Mouse (Mus musculus) gastrocnemius, postnatal 4 days (tissue): Measurements from ENCODE around the gene Ganc. TPM values are rescaled to one million over a fixed set of nuclear protein-coding genes. Genes with fewer than 3 reads are reported as not detected.

Source experiments
- DNase-seq, 2 experiments: peaks; one replicate each; pipeline ENCODE4 v3.0.0; 2021 to 2022; ENCODE audit warnings: low spot score in 2 of 2, mixed read lengths in 2 of 2
- total RNA-seq, 2 experiments: library from RNA; stranded (reverse); gene quantifications; 2 replicates each; pipeline ENCODE4 v1.2.3; 2021

The Ganc gene
- total RNA-seq, 2 experiments from 2014 or later: 19.9 to 22.1 TPM

GRCm38 (mm10) chr2:120501136-120501918, 97.6 kb downstream of the Ganc start:
- DNase-seq: no peak

GRCm38 (mm10) chr2:120501931-120502604, 98.4 kb downstream of the Ganc start:
- no peak for DNase-seq

- DNase-seq: peak; percentile 32 to 35
Observed at GRCm38 (mm10) chr2:120502605-120502990, 98.9 kb downstream of the Ganc start.

- DNase-seq: no peak
Observed at GRCm38 (mm10) chr2:120503094-120503493, 99.4 kb downstream of the Ganc start.

- no peak for DNase-seq
Observed at GRCm38 (mm10) chr2:120503992-120504391, 100.3 kb downstream of the Ganc start.

Other genes with a start within 250 kb of the Ganc start
- 100 to 1,000 TPM; 166 to 179 TPM for gene Ehd4, start 249.3 kb upstream of the Ganc start, total RNA-seq
- gene Pla2g4e, start 158.6 kb upstream of the Ganc start, total RNA-seq: 10 to 100 TPM; 21.2 to 27.9 TPM
- not detected for gene Pla2g4d, start 114.7 kb upstream of the Ganc start, total RNA-seq
- gene Pla2g4f, start 89.7 kb upstream of the Ganc start, total RNA-seq: under 1 TPM in 1 of 2 experiments, not detected in 1; 0.10 TPM
- 10 to 100 TPM; 27.3 to 34.7 TPM for gene Vps39, start 50.8 kb upstream of the Ganc start, total RNA-seq
- gene Tmem87a, start 217 bp downstream of the Ganc start, total RNA-seq: 10 to 100 TPM; 31.8 to 38.7 TPM
- 10 to 100 TPM; 79.3 to 83.4 TPM for gene Capn3, start 52.1 kb downstream of the Ganc start, total RNA-seq
- gene Zfp106, start 159.9 kb downstream of the Ganc start, total RNA-seq: 100 to 1,000 TPM; 170 to 171 TPM
- 10 to 100 TPM; 52.0 to 64.4 TPM for gene Snap23, start 163.8 kb downstream of the Ganc start, total RNA-seq
- gene Haus2, start 205.5 kb downstream of the Ganc start, total RNA-seq: 10 to 100 TPM; 10.9 to 11.0 TPM
- gene Lrrc57, start 205.6 kb downstream of the Ganc start, total RNA-seq: 10 to 100 TPM; 11.5 to 13.9 TPM
- 10 to 100 TPM; 25.6 to 30.7 TPM for gene Stard9, start 225.2 kb downstream of the Ganc start, total RNA-seq